Mouse (Mus musculus): ENCODE results near the gene Morn1. TPM values are rescaled to one million over a fixed set of nuclear protein-coding genes. Genes with fewer than 3 reads are reported as not detected.

Morn1 gene
- polyA plus RNA-seq (2014; fragmentation: Nextera tagmentation; extraction: Ambion mirVana): 6.1 and 8.7 TPM in 2 replicates

DNA sequence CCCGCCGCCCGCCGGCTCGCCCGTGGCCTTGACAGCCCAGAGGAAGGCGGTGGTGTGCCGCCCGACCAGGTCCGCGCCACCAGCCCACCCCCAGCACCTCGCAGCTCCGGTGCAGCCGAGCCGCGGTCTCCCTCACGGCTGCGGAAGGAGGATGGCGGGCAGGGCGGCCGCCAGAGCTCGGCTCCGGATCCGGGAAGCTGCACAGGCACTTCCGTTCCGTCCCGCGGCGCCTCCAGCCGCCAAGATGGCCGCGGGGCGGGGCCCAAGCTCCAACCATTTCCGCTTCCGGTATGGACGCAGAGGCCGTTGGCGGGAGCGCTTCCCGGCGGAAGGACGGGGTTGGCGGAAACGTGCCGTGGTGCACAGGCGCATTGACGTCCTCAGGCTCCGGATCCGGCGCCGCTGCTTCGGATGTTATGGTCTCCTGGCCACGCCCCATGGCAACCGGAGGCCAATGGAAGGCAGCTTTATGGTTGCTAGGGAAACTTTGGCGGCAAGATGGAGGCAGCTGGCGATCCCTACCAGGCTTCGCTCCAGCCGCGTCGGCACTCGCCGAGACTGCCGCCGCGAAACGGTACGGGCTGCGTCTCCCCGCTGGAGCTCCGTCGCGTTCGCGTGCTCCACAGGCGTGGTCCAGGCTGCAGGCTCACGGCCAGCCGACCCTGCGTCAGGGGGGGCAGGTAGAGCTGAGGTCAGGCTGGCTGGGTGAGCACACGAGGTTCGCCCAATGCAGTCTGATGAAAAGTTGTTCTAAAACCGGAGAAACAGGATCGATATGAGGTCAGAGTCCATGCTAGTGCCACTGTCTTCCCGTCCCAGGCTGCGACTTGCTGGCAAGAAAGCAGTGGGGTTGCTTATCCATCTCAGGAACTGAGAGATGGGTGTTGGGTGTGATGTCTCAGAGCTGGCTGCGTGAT, at the start of gene Morn1, which contains the start of gene Rer1:
TSS of gene Morn1 (plus strand) at position 470 of the 917 bp plus-strand sequence.
TSS of gene Rer1 (minus strand) at position 275 of the 917 bp plus-strand sequence.
- H3K36me3 ChIP-seq (replicated peaks; ENCODE audit: control insufficient read depth, insufficient read depth): peaks cover 32% of the 10 kb centered on the region
- H3K9me3 ChIP-seq (ENCODE audit: control insufficient read depth, low read length): no peaks in the 10 kb centered on the region
- peak within 1 kb of the TSS; percentile 80 for H3K4me3 ChIP-seq (replicated peaks; ENCODE audit: low read length)
- H3K9ac ChIP-seq: peak within 1 kb of the TSS; percentile 80
- under 1% methylated on average over 82 of the region's 85 CpGs for WGBS
- peak within 1 kb of the TSS; percentile 84 for H3K27ac ChIP-seq
- ATAC-seq (ENCODE audit: low FRiP score): peak; percentile 96
- peak; percentile 100 for DNase-seq (ENCODE audit: low spot score)
- H3K27me3 ChIP-seq (ENCODE audit: control insufficient read depth, insufficient read depth, low read length): no peaks in the 10 kb centered on the region
- peaks cover 21% of the 10 kb centered on the region for H3K4me1 ChIP-seq (replicated peaks; ENCODE audit: control insufficient read depth, insufficient read depth, low read length)
- peak within 1 kb of the TSS; percentile 98 for H3K4me2 ChIP-seq (replicated peaks)

DNA sequence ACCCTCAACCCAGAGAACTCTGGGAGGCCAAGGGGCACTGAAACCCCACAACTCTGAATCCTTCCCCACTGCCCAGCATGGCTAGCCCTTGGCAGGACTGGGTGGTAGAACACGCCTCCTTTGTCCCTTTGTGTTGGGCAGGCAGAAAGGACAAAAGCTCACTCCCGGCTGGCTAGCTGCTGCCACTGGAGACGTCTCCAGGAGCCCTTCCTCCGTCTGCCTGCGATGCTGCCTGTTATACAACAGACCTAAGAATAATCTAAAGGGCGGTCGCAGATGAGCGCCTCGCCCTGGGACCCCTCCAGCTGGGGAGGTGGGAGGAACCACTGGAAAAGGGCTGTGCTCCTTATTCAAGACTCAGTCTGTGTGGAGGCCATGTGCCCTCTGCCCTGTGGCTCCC, 46.2 kb upstream of the Morn1 start:
- Histone ChIP-seq H3K27me3 (ENCODE audit: control insufficient read depth, insufficient read depth, low read length) (peaks cover 30% of the 10 kb centered on the region), H3K9me3 (ENCODE audit: control insufficient read depth, low read length) (no peaks in the 10 kb centered on the region), H3K4me3 (replicated peaks; ENCODE audit: low read length) (no peak overlapping the region), H3K9ac (peak overlapping the region; percentile 41), H3K27ac (0 out of 2 replicates have a peak overlapping the region, but pooled peaks have one; percentile 0), H3K4me2 (replicated peaks) (peak overlapping the region; percentile 35), H3K4me1 (replicated peaks; ENCODE audit: control insufficient read depth, insufficient read depth, low read length) (peaks cover 28% of the 10 kb centered on the region), H3K36me3 (replicated peaks; ENCODE audit: control insufficient read depth, insufficient read depth) (no peaks in the 10 kb centered on the region)
- peak; percentile 29; the same call in 1 of the 2 replicates for ATAC-seq (ENCODE audit: low FRiP score)
- DNase-seq (ENCODE audit: low spot score): no peak
- 11% methylated on average over 9 of the region's 9 CpGs for WGBS

- H3K27me3 ChIP-seq (ENCODE audit: control insufficient read depth, insufficient read depth, low read length): peaks cover 32% of the 10 kb centered on the region
- no peaks in the 10 kb centered on the region for H3K9me3 ChIP-seq (ENCODE audit: control insufficient read depth, low read length)
- DNase-seq (ENCODE audit: low spot score) (no peak), ATAC-seq (ENCODE audit: low FRiP score) (no peak)
- H3K4me3 ChIP-seq (replicated peaks; ENCODE audit: low read length): no peak overlapping the region
- no peaks in the 10 kb centered on the region for H3K36me3 ChIP-seq (replicated peaks; ENCODE audit: control insufficient read depth, insufficient read depth)
- H3K4me1 ChIP-seq (replicated peaks; ENCODE audit: control insufficient read depth, insufficient read depth, low read length): peaks cover 23% of the 10 kb centered on the region
- H3K9ac ChIP-seq: peak overlapping the region; percentile 41
- WGBS: 42% methylated on average over 6 of the region's 6 CpGs
- H3K4me2 ChIP-seq (replicated peaks): peak overlapping the region; percentile 35
- H3K27ac ChIP-seq: 0 out of 2 replicates have a peak overlapping the region, but pooled peaks have one; percentile 0
Observed at GRCm38 (mm10) chr4:155040696-155041095, 45.7 kb upstream of the Morn1 start.

DNA sequence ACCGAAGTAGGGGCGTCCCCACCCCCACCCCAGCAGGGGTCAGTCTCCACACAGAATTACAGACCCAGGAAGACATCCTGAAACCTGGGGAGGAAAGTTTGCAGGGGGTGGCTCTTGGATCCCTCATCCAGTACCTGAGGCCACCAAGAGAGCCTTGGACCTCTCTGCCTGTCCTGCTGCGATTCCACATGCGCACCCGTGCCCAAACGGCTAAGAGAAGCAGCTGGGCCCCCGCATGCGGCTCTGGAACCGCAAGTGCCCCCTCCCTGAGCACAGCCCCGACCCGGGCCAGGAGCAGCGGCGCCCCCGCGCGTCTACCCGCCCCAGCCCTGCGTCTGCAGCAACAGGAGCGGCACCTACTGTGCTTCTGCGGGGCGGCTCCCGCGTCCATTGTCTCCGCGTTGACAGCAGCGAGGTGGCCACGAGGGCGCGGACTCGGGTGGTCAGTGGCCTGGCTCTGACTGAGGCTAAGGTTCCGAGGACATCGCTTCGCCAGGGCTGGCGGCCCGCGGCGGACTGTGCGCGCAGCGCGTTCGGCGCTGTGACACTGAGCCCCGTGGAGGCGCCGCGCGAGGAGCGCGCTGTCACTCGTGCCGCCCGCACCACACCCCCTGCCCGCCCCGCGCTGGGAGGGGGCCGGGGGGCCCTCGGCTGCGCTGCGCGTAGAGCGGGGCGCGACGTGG, 43.6 kb upstream of the Morn1 start:
- peak; percentile 52 for ATAC-seq (ENCODE audit: low FRiP score)
- Histone ChIP-seq H3K4me2 (replicated peaks) (peak overlapping the region; percentile 93), H3K36me3 (replicated peaks; ENCODE audit: control insufficient read depth, insufficient read depth) (no peaks in the 10 kb centered on the region), H3K27me3 (ENCODE audit: control insufficient read depth, insufficient read depth, low read length) (peaks cover 32% of the 10 kb centered on the region), H3K9ac (peak overlapping the region; percentile 71), H3K9me3 (ENCODE audit: control insufficient read depth, low read length) (no peaks in the 10 kb centered on the region), H3K4me3 (replicated peaks; ENCODE audit: low read length) (peak overlapping the region; percentile 52), H3K27ac (no peak overlapping the region), H3K4me1 (replicated peaks; ENCODE audit: control insufficient read depth, insufficient read depth, low read length) (peaks cover 22% of the 10 kb centered on the region)
- 2% methylated on average over 63 of the region's 65 CpGs for WGBS
- no peak for DNase-seq (ENCODE audit: low spot score)

DNA sequence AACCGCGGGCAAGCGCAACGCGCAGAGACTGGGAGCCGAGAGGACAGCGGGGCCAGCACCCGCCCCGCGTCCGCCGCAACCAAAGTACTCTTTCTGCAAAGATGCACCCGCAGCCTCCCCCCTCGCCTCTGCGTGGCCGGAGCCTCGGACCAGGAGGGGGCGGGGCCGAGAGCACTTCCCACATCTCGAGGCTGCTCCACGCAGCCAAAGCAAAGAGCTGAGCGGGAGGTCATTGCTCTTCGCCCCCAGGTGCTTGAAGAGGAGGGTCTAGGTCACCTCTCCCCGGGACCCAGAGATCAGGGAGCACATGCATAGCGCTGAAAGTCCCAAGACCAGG, 43.1 kb upstream of the Morn1 start:
- Histone ChIP-seq H3K9ac (peak overlapping the region; percentile 71), H3K27me3 (ENCODE audit: control insufficient read depth, insufficient read depth, low read length) (peaks cover 32% of the 10 kb centered on the region), H3K4me2 (replicated peaks) (peak overlapping the region; percentile 93), H3K4me3 (replicated peaks; ENCODE audit: low read length) (peak overlapping the region; percentile 52), H3K36me3 (replicated peaks; ENCODE audit: control insufficient read depth, insufficient read depth) (no peaks in the 10 kb centered on the region), H3K27ac (no peak overlapping the region), H3K9me3 (ENCODE audit: control insufficient read depth, low read length) (no peaks in the 10 kb centered on the region), H3K4me1 (replicated peaks; ENCODE audit: control insufficient read depth, insufficient read depth, low read length) (peaks cover 22% of the 10 kb centered on the region)
- no peak for DNase-seq (ENCODE audit: low spot score)
- WGBS: 2% methylated on average over 21 of the region's 25 CpGs
- ATAC-seq (ENCODE audit: low FRiP score): no peak; the same call in 1 of the 2 replicates

DNA sequence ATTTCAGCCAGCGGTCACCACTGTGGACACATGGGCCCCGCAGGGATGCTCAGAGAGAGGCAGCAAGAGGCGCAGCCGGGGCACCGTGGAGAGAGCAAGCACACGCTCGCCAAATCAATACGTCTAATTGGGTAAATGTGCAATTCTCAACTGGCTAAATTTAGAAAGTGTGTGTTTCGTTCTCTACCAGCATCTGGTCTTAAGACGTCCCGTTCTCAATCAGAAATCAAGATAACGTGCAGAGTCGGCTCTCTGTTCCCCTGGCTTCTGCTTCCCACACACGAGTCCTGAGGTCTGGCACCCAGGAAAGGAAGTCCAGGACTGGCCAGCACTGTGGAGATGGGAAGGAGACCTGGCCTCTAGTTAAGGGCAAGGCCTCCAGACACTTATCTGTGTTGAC, 39.7 kb upstream of the Morn1 start:
- Histone ChIP-seq H3K4me2 (replicated peaks) (no peak overlapping the region), H3K4me3 (replicated peaks; ENCODE audit: low read length) (no peak overlapping the region), H3K9ac (no peak overlapping the region), H3K27ac (no peak overlapping the region), H3K4me1 (replicated peaks; ENCODE audit: control insufficient read depth, insufficient read depth, low read length) (peaks cover 7% of the 10 kb centered on the region; the same call in 1 of the 2 replicates), H3K36me3 (replicated peaks; ENCODE audit: control insufficient read depth, insufficient read depth) (no peaks in the 10 kb centered on the region), H3K27me3 (ENCODE audit: control insufficient read depth, insufficient read depth, low read length) (peaks cover 32% of the 10 kb centered on the region), H3K9me3 (ENCODE audit: control insufficient read depth, low read length) (no peaks in the 10 kb centered on the region)
- no peak for ATAC-seq (ENCODE audit: low FRiP score)
- WGBS: 85% methylated on average over 14 of the region's 14 CpGs
- no peak for DNase-seq (ENCODE audit: low spot score)

GRCm38 (mm10) chr4:155050116-155050515, 36.3 kb upstream of the Morn1 start:
- Histone ChIP-seq H3K36me3 (replicated peaks; ENCODE audit: control insufficient read depth, insufficient read depth) (no peaks in the 10 kb centered on the region), H3K9me3 (ENCODE audit: control insufficient read depth, low read length) (no peaks in the 10 kb centered on the region), H3K4me1 (replicated peaks; ENCODE audit: control insufficient read depth, insufficient read depth, low read length) (no peaks in the 10 kb centered on the region), H3K9ac (no peak overlapping the region), H3K27me3 (ENCODE audit: control insufficient read depth, insufficient read depth, low read length) (peaks cover 2% of the 10 kb centered on the region; the same call in 1 of the 2 replicates), H3K27ac (no peak overlapping the region), H3K4me3 (replicated peaks; ENCODE audit: low read length) (no peak overlapping the region), H3K4me2 (replicated peaks) (no peak overlapping the region)
- ATAC-seq (ENCODE audit: low FRiP score) (no peak), DNase-seq (ENCODE audit: low spot score) (no peak)
- WGBS: 86% methylated on average over 7 of the region's 7 CpGs

DNA sequence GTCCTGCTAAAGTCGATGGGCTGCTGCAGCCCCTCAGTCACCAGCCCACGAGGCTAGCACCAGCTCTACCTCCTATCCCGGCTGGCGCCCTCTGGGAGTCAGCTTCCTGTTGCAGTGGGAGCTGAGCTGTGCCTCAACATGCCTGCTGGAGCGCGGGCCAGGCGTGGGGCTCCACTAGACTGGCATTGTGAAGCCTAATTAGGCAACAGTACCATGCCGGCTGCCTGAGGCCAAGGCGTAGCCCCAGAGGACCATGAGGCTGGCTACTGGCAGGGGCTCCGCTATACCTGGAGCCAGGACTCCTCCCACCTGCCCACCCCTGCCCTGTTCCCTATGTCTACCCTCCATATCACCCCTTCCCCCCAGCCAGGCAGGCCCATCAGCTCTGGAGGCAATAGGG, 29.7 kb upstream of the Morn1 start, which contains the start of gene Plch2:
TSS of gene Plch2 (minus strand) at position 61 of the 400 bp plus-strand sequence.
- H3K9ac ChIP-seq: no peak within 1 kb of the TSS
- H3K36me3 ChIP-seq (replicated peaks; ENCODE audit: control insufficient read depth, insufficient read depth): no peaks in the 10 kb centered on the region
- peaks cover 10% of the 10 kb centered on the region for H3K4me1 ChIP-seq (replicated peaks; ENCODE audit: control insufficient read depth, insufficient read depth, low read length)
- 50% methylated on average over 10 of the region's 10 CpGs for WGBS
- no peak within 1 kb of the TSS for H3K27ac ChIP-seq
- no peaks in the 10 kb centered on the region for H3K9me3 ChIP-seq (ENCODE audit: control insufficient read depth, low read length)
- DNase-seq (ENCODE audit: low spot score) (no peak), ATAC-seq (ENCODE audit: low FRiP score) (peak; percentile 28; the same call in 1 of the 2 replicates)
- H3K4me2 ChIP-seq (replicated peaks): no peak within 1 kb of the TSS
- no peak within 1 kb of the TSS for H3K4me3 ChIP-seq (replicated peaks; ENCODE audit: low read length)
- H3K27me3 ChIP-seq (ENCODE audit: control insufficient read depth, insufficient read depth, low read length): no peaks in the 10 kb centered on the region; the same call in 1 of the 2 replicates

- DNase-seq (ENCODE audit: low spot score): no peak
- 45% methylated on average over 10 of the region's 10 CpGs for WGBS
- H3K4me3 ChIP-seq (replicated peaks; ENCODE audit: low read length): no peak overlapping the region
- ATAC-seq (ENCODE audit: low FRiP score): no peak
- H3K9ac ChIP-seq: no peak overlapping the region
- H3K36me3 ChIP-seq (replicated peaks; ENCODE audit: control insufficient read depth, insufficient read depth): no peaks in the 10 kb centered on the region
- H3K27ac ChIP-seq: no peak overlapping the region
- H3K27me3 ChIP-seq (ENCODE audit: control insufficient read depth, insufficient read depth, low read length): no peaks in the 10 kb centered on the region; the same call in 1 of the 2 replicates
- peaks cover 10% of the 10 kb centered on the region for H3K4me1 ChIP-seq (replicated peaks; ENCODE audit: control insufficient read depth, insufficient read depth, low read length)
- H3K9me3 ChIP-seq (ENCODE audit: control insufficient read depth, low read length): no peaks in the 10 kb centered on the region
- H3K4me2 ChIP-seq (replicated peaks): no peak overlapping the region
Observed at GRCm38 (mm10) chr4:155058325-155058724, 28.1 kb upstream of the Morn1 start.
